Mouse (Mus musculus) right cerebral cortex, postnatal 10 days (tissue): Measurements from ENCODE around the gene Sgk1.

Source experiments
- DNase-seq, 2 experiments: peaks; one replicate each; pipeline ENCODE4 v3.0.0; 2021; ENCODE audit warnings: low spot score in 2 of 2

The Sgk1 gene

GRCm38 (mm10) chr10:21974801-21975200 is 92.8 kb downstream of the Sgk1 start:
- no peak for DNase-seq

- no peak for DNase-seq
These were observed 93.4 kb downstream of the Sgk1 start for GRCm38 (mm10) chr10:21975384-21975783.

DNA sequence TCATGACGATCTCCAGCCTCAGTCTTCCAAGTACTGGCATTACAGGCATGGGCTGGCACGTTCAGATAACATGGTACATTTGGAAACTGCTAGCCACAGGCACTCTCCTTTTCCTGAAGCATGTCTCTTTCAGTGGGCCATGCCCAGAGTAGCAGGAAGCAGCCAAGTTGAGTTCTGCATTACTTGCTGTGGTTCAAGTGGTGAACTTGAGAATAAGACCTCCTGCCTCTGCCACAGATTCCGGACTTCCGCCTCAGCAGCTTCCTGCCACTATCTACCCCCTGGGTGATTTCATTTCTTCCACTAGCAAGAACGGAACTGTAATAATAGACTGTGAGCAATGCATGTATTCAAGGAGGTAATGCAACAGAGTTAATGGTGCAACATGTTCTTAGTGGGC is 94.3 kb downstream of the Sgk1 start:
- DNase-seq, result no peak

DNA sequence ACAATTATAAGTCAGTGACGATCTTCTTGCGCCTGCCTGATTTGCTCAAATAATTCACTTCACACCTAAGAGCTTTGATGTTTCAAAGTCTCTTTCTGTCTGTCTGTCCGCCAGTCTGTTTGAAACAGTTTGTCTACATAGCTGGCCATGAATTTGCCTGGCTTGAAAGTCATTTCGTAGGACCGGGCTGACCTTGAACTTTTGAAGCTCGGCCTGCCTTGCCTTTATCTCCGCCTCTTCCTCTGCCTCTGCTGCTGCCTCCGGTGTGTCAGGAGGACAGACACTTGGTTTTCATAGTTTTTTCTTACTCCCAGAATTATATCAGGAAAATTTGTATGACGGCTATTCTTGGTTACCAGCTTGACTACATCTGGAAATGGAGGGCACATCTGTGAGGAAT is 96.4 kb downstream of the Sgk1 start:
- DNase-seq, result no peak

DNA sequence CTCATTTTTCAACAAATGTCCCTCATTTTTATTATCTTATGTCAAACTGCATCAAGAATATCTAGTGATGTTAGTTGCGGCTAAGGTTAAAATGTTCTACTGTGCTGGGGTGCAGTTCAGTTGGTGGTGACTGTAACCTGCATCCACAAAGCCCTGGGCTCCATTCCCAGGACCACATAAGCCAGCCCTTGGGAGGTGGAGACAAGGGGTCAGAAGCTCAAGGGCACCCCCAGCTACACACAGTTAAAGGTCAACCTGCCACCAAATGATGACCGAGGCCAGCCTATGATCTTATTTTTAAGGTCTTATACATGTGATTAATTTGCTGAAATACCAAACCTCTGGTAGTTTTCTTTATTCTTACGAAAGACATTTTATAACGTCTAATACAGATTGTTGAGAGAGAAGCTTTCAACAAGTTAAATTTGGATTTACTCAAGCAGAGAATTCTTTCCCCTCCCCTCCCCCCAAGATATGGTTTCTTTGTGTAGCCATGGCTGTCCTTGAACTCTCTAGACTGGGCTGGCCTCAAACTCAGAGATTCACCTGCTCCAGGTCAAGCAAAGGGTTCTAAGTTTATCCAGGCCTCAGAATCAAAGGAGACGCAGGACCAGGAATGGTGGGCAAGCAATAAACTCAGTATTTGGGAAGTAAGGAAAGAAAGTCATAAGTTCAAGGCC is 97.4 kb downstream of the Sgk1 start:
- DNase-seq, result no peak

DNA sequence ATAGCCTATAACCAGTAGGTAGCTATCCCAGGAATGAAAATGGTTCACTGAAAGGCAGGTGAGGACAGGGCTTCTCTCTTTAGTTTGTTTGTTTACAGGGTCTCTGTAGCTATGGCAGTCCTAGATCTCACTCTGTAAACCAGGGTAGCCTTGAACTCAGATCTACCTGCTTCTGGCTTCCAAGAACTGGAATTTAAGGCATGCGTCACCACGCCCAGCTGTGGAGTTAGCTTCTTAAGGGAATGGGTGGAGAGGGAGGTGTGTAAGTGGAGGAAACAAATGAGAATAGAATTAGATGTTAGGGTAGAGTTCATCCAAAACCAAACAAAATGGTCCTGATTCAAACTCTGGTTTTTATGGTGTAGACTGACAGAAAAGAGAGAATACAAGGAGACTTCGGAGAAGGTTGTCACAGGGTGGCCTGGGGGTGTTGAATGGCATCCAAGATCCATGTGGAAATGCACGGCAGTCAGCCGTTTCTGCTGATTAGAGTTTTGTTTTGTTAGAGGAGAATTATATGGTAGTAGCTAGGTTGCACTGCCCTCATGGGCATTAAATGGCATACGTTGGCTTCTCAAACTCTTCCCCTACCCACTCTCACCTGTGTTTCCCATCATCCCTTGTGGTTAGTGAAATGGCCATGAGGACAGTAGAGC is 98.9 kb downstream of the Sgk1 start:
- DNase-seq, result no peak

DNA sequence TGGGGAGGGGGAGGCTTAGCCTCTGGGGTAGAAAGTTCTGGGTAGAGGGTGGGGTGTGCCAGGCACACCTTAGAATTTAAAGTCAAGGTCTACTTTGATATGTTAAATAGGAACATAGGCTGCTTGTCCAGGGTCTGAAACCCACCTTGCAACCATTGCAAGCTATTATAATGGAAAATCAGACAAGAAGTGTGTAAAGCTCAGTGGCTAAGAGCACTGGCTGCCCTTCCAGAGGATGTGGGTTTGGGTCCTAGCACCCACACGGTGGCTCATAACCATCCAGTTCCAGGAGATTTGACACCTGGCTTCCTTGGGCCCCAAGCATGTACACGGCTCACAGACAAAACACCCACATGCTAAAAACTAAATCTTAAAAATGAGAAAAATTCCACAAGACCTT is 100.3 kb downstream of the Sgk1 start:
- DNase-seq, result no peak

GRCm38 (mm10) chr10:21988489-21988888 is 106.5 kb downstream of the Sgk1 start:
- DNase-seq, result no peak

DNA sequence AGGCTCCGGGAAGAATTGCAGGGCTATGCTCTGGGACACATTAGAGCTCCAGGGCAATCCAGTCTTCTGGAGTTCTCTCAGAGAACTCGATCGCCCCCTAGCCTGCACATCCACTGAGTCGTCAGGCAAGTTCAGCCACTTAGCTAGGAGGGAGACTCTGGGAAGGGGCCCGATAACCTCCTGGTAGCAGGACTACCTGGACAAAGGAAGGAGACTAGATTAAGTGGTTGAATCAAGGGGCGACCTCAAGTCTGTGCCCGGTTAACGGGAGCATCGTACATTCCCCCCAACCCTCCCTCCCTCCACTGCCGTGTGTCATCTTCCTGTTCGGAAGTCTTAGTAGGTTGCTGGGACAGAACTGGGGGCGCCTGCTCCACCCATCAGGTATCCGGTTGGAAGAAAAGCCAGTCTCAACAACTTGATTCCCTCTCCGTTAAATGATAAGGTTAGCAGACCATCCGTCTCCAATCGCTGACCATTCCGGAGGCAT is 109.4 kb downstream of the Sgk1 start:
- peak; percentile 85 to 89 for DNase-seq

DNA sequence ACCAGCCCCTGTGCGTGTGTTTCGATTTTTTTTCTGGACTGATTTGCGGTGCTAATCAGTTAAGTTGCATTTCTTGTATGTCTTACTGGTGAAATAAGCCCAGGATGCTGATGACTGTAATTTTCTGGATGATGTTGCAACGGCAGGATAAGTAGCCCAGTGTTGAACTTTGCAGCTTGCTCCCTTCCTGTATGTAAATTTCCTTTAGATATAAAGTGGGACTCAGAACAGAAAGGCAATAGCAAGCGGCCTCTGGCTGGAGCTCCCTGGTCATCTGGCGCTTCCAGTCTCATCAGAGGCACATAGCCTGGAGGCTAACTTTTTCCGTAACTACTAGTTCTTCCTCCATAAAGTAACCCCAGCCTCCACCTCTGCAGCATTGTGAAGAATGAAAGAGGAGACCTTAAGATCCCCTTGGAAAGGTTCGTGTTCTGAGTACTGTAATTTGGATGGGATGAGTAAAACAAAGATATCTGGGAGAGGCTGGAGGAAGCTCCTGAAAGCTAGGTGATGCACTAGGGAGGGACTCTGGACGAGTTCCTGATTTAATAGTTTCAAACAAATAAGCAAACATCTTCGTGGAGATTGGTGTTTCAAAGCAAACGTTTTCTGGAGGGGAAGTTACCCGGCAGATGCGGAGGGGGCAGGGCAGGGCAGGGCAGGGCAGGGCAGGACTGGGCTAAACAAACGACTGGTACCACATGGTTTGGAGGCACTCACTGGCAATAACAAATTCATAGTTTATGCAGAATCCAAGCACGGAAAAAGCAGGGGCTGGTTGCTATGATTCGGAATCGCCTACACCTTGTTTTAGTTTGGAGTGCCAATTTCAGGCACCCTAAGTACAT is 110.2 kb downstream of the Sgk1 start:
- peak; percentile 58 to 61 for DNase-seq

DNA sequence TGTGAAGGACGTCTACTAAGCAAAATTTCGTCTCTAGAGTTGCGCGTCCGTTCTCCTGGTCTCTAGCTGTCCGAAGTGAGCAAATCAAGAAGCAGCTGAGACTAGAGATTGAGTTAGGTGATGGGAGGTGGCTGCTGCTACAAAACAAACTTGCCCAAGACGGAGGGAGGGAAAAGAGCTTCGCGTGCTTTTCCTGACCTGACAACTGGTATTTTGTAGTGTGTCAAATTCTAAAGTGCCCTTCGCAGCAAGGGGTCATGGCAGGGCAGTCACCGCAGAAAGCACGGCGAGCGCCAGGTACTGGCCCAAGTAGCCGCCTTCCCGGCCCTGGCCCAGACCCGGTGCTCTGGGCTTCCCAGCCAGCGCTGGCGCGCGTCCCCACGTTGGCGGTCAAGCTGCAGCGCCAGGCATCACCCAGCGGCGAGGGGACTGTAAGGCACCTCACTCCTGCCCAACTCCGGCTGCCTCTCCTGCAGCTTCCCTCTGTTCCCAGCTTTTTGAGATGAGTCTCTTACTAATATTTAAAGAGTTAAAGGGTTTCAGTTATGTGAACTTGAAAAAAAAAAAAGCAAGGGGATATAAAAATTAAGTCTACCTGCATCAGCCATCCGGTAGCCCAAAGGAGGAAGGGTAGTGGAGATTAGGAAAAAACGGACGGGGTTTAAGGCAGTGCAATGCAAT is 111.0 kb downstream of the Sgk1 start:
- DNase-seq, result peak; percentile 85 to 87

DNA sequence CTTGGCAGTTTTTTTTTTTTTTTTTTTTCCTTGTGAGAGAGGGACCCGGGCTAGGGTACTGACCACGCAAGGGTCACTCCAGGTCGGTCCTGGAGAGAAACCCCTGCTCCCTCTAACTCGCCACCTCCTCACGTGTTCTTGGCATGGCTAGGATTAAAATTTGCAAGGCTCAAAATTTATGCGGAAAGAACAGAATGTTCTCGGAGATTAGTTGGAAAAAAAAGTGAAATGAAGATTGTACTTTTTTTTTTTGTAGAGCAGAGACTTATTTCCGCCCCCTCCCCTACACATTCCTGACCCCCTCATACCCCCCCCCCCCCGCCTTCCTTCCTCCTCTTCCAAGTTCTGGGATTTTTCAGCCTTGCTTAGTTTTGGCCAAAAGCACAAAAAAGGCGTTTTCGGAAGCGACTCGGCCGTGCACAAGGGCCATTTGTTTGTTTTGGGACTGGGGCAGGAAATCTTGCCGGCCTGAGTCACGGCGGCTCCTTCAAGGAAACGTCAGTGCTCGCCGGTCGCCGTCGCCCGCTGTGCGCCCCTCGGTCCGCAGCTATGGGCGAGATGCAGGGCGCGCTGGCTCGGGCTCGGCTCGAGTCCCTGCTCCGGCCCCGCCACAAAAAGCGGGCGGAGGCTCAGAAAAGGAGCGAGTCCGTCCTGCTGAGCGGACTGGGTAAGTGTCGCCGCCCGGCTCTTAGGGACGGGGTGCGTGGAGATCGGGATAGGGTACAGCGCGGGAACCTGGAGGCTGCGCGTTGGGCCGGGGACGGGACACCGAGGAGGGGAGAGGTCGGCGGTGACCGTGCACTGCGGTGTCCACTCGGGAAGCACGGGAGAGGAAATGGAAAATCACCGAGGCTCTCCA is 111.8 kb downstream of the Sgk1 start:
- peak; percentile 65 to 74 for DNase-seq

GRCm38 (mm10) chr10:21994431-21994914 is 112.5 kb downstream of the Sgk1 start:
- DNase-seq, result peak; percentile 97

GRCm38 (mm10) chr10:21995221-21995620 is 113.2 kb downstream of the Sgk1 start:
- DNase-seq, result peak; percentile 69

GRCm38 (mm10) chr10:21995661-21996308 is 113.8 kb downstream of the Sgk1 start:
- peak; percentile 78 to 86 for DNase-seq

DNA sequence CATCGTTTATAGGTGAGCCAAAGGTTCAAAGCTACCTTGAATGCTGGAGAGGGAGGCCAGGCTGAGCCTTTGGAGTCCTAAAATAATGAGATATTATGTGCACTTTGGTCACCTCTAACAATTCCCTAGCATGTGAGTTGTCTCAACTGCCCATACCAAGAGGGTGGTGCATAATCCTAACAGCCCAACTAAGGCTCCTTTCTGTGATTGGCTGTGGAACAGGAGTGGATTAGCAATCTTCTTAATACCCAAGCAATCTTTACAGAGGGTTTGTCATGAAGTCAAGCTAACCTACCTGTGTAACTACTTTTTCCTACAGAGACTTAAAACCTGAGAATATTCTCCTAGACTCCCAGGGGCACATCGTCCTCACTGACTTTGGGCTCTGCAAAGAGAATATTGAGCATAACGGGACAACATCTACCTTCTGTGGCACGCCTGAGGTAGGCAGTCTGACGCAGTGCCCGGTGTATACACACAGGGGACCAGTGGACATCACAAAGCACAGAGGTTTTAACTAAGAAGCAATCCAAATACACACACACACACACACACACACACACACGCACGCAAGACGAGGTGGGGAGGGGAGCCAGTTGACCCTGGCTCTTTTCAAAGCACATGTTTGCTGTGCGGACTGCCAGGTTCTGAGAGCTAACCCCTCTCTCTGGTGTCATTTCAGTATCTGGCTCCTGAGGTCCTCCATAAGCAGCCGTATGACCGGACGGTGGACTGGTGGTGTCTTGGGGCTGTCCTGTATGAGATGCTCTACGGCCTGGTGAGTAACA is 114.9 kb downstream of the Sgk1 start:
- no peak for DNase-seq

GRCm38 (mm10) chr10:21997550-21998204 is 115.7 kb downstream of the Sgk1 start:
- DNase-seq, result no peak

DNA sequence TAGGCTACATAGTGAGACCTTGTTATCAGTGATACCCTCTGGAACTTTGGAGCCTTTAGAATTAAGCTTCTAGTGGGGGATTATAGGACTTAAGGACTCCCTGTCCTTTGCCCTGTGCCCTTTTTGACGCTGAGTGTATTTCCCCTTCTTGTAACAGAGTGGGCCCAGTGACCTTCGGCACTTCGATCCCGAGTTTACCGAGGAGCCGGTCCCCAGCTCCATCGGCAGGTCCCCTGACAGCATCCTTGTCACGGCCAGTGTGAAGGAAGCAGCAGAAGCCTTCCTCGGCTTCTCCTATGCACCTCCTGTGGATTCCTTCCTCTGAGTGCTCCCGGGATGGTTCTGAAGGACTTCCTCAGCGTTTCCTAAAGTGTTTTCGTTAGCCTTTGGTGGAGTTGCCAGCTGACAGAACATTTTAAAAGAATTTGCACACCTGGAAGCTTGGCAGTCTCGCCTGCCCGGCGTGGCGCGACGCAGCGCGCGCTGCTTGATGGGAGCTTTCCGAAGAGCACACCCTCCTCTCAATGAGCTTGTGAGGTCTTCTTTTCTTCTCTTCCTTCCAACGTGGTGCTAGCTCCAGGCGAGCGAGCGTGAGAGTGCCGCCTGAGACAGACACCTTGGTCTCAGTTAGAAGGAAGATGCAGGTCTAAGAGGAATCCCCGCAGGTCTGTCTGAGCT is 116.7 kb downstream of the Sgk1 start:
- no peak for DNase-seq
